In the genomic region with DNA sequence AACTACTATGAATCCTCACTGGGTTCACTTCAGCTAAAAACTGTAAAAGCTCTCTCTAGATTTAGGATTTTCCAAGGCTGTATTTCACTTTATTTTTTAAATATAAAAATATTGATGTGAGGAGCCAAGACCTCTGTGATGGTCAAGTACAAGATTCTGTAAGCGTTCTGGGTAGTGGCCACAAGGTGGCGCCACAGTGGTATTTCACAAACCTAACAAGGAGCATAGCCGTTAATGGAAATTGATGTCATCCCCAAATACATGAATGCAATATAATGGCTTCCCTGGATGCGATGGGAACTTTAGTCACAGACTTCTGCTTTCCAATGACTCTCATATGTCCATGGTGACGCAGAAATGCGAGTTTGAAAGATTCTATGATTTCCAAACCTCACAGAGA, we compare ENCODE assay signal across 8 mouse cellular contexts.
A peak's percentile ranks its signal among the peaks of the same experiment; 100 is the strongest.
DNase-seq lines count a peak whose midpoint lies in the region; ATAC-seq and TF ChIP-seq lines count a peak whose summit lies in the region.

No protein-coding gene starts in this region.

- WGBS in kidney, adult 2 months, result 50% methylated on average over 6 of the region's 6 CpGs
- WGBS in kidney, embryonic 14.5 days, result 42% methylated on average over 6 of the region's 6 CpGs

- H3K36me3 ChIP-seq in kidney, adult 2 months (ENCODE audit: control insufficient read depth, insufficient read depth, low read length), result no peaks in the 10 kb centered on the region
- no peaks in the 10 kb centered on the region for H3K36me3 ChIP-seq in kidney, embryonic 14.5 days (ENCODE audit: control insufficient read depth, insufficient read depth, low read length)

- no peak overlapping the region for H3K4me3 ChIP-seq in kidney, adult 2 months (ENCODE audit: insufficient read depth, low read depth, low read length)
- H3K4me3 ChIP-seq in kidney, embryonic 14.5 days (ENCODE audit: low read length), result no peak overlapping the region

- no peaks in the 10 kb centered on the region for H3K4me1 ChIP-seq in kidney, adult 2 months (ENCODE audit: control insufficient read depth, insufficient read depth, low read length)
- H3K4me1 ChIP-seq in kidney, embryonic 14.5 days (ENCODE audit: control insufficient read depth, insufficient read depth, low read length), result no peaks in the 10 kb centered on the region; the same call in 1 of the 2 replicates

- TF ChIP-seq POLR2A in kidney, adult 2 months (IDR thresholded peaks at IDR 0.05; ENCODE audit: low read depth, low read length), result no peak

- TF ChIP-seq CTCF in kidney, adult 2 months (conservative IDR thresholded peaks at IDR 0.05; ENCODE audit: insufficient read depth, insufficient read length, low read depth, low read length), result peak; percentile 74

- ATAC-seq in kidney, embryonic 14.5 days (ENCODE audit: low FRiP score, low TSS enrichment), result no peak
- ATAC-seq in CD4-positive, CD25-positive, alpha-beta regulatory T cell, adult 4 months, result peak; percentile 30
- no peak for ATAC-seq in megakaryocyte-erythroid progenitor cell, adult 5-6 weeks (replicated peaks; ENCODE audit: low FRiP score, low TSS enrichment, poor library complexity, severe bottlenecking)

- DNase-seq in kidney, adult 2 months, result peak; percentile 60
- DNase-seq in adrenal gland, adult 18-20 months (ENCODE audit: low spot score in 2 of 2), result peak; percentile 56 to 67
- peak; percentile 52 for DNase-seq in gastrocnemius, adult 18-20 months (ENCODE audit: low spot score)
- peak; percentile 25 to 58 for DNase-seq in kidney, postnatal 4 days
- peak; percentile 56 for DNase-seq in retina, postnatal 1 day

- H3K4me2 ChIP-seq in kidney, embryonic 14.5 days (replicated peaks; ENCODE audit: low read depth, low read length), result no peak overlapping the region

- H3K9ac ChIP-seq in kidney, embryonic 14.5 days (ENCODE audit: low read depth, low read length), result no peak overlapping the region

- H3K9me3 ChIP-seq in kidney, embryonic 14.5 days (ENCODE audit: control insufficient read depth, low read length), result no peaks in the 10 kb centered on the region

- no peak overlapping the region for H3K27ac ChIP-seq in kidney, adult 2 months (ENCODE audit: insufficient read depth, low read depth, low read length)
- H3K27ac ChIP-seq in kidney, embryonic 14.5 days (ENCODE audit: low read depth, low read length), result no peak overlapping the region

- no peaks in the 10 kb centered on the region for H3K27me3 ChIP-seq in kidney, adult 2 months (replicated peaks; ENCODE audit: control insufficient read depth, insufficient read depth, low read length)
- no peaks in the 10 kb centered on the region for H3K27me3 ChIP-seq in kidney, embryonic 14.5 days (ENCODE audit: control insufficient read depth, insufficient read depth, low read length)
